Mouse (Mus musculus): ENCODE results near the gene Slc16a4.

- no peak for TF ChIP-seq POLR2A (IDR thresholded peaks at IDR 0.05; ENCODE audit: borderline replicate concordance, control insufficient read depth, low read depth, low read length)
- TF ChIP-seq CTCF (IDR thresholded peaks at IDR 0.05; ENCODE audit: control insufficient read depth, insufficient read depth, low read length): no peak
Measured at GRCm38 (mm10) chr3:107345033-107345725, 54.1 kb downstream of the Slc16a4 start.

All from bone marrow, adult 2 months (tissue).